Mouse (Mus musculus): ENCODE measurements around the gene Zfp292.

Zfp292 gene

DNA sequence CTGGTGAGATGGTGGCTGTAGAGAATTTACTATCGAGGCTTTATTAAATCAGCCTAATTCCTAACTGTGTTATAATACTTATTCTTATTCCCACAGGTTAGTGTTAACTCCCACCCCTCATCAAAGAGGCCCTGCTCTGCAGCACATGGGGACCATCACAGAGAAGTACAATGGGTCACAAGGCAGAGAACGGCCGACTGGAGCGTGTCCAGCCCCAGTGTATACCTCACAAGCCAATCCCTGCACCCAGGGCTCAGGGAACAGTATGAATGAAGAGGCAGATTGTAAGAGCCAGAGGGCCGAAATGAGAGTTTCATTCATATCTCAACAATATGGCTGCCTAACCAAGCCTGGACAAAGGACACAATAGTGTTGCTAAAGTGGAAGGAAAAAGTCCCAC is 86.5 kb downstream of the Zfp292 start:
- DNase-seq (ENCODE audit: low spot score in 2 of 2), result no peak

DNA sequence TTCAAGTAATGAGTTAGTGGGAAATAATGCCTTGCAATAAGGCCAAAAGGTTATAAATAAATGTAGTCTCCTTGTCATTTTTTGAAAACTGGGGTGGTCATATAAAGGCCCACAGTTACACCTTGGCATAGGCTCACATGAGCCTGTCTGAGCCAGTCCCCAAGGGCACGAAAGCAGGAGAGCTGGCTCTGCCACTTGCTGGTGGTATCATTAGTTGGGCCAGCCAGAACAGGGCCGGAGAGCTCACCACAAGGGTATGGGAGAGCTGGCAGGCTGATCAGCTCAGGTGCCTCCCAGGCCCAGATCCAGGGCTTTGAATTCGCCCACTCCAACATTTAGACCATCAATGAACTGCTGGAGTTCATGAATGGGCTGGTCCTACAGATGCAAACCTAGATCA is 96.3 kb downstream of the Zfp292 start:
- no peak for DNase-seq (ENCODE audit: low spot score in 2 of 2)

DNA sequence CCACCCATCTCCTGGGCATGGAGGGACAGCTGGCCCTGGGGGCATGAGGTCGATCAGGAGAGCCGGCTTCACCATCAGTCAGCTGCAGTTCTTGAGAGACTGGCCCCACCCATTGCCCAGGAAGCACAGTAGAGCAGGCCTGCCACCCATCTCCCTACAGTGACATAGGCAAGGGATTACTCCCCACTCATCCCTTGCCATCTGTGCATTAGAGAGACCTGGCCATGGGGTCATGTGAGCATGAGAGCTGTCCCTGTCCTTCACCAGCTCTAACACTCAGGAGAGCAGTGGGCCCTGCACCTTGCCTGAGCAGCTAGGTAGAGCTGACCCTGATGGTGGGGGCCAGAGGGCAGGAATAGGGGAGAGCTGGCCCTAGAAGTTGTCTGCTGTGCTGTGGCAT is 97.1 kb downstream of the Zfp292 start:
- DNase-seq (ENCODE audit: low spot score in 2 of 2), result no peak

DNA sequence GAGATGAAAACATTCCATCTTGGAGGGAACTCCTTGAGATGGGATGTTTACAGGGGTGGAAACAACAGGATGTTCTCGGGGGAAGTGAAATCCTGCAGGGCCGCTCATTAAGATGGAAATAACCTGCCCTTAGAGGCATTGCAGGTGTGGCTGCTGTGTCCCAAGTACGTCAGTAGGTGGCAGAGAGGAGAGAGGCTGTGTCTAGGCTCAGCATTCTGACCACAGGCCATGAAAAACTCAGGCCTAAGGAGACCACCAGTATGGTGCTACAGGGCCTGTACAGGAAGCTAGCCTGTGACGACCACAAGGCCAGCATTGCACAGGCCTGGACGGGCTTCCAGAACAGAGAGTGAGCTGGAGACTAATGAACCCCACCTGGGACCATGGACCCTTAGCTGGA is 97.9 kb downstream of the Zfp292 start:
- DNase-seq (ENCODE audit: low spot score in 2 of 2), result no peak

DNA sequence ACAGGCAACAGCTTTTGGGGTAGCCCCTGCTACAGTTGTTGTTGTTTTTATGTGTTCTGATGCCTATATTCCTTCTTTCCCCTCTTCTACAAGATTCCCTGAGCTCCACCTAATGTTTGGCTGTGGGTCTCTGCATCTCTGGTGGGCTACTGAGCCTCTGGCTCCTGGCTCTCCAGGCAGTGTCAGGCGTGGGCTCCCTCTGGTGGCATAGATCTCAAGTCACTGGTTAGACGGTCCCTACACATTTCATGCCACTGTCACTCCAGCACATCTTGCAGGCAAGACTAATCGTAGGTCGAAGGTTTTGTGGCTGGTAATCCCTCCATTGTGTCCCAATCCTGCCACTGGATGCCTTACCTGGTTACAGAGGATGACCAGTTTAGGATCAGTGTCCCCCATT is 100.0 kb downstream of the Zfp292 start:
- DNase-seq (ENCODE audit: low spot score in 2 of 2), result no peak

DNA sequence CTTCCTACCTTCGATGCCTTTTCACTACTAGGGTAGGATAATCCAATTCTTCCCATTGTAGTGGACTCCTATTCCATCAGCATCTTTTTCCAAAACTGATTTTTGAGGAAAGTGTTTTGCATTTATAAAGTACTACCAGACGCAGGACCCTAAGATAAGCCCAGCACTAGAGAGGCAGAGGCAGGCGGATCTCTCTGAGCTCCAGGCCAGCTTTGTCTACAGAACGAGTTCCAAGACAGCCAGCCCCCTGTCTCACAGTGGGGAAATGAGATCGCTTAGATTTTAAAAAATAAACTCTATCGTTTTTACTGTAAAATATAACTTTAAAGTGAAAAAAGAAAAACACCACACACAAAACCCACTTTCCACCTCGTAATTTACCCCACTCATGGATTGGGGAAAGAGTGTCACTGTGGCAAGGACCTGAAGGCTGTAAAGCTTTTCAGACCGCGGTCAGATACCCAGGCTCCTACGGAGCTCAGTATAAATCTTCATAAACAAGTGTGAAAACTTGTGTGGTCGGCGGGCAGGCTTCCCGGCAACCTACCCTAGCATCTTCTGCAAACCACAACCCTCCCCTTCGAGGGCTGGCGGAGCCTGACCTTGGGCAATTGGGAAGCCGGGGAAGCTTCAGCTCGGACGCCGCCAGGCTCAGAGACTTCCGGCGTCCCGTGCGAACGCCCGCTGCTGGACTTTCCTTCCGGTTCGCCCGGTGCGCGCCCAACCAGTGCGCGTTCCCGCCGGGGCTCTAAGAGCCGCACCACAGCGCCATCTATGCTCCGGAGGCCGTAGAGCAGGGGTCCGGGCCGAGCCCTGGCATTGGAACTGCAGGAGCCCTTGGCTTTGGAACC is 104.9 kb downstream of the Zfp292 start, which contains the start of gene Smim8:
Gene Smim8, minus strand, starts transcription at position 747 of the 851 bp plus-strand sequence.
- DNase-seq (ENCODE audit: low spot score in 2 of 2), result peak; percentile 82 to 83

DNA sequence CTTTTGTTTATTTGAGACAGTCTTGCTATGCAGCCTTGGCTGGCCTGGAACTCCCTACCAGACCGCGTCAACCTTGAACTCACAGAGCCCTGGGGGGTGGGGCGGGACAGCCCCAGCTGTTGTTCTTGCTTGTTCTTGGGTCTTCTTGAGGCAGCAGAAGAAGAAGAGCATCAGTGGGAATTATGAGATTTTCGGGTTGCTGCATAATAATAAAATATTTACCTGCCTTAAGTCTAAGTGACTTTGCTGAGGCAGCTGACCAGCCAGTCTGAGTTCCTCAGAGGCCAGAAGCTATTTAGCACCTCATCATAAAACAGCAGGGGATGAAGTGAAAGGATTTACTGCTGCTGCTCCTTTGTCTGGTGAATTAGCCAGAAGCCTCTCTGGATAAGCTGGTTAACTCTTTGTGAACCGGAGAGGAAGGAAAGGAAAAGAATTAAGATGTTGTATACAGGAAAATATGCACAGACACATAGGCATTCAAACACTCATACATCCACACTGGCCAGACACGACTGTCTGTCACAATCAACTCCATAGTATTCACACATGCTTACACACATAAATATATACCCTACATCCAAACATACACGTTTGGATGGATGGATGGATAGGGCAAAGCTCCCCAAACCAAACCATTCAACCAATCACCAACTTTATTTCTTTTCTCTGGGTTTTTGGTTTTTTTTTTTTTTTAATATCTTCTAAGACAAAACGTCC is 110.9 kb downstream of the Zfp292 start:
- DNase-seq (ENCODE audit: low spot score in 2 of 2), result no peak

DNA sequence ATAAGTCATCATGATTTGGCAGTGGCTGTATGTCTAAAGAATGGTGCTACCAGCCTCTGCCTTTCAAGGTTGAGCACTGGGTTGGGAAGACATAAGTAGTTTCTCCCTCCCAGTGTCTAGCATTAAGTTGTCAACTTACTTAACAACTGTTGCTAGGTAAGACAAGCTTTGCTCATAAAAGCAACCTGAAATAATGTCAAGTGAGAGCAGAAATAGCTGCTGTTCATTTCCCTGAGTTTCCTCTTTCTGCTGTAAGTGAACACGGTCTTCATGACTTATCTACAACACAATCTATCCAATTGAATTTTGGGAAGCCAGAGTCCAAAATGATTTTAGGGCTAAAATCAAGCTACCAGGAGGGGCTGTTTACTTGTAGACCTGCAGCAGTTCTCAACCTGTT is 126.6 kb downstream of the Zfp292 start, which contains the start of gene Gm136:
Gene Gm136, minus strand, starts transcription at position 101 of the 400 bp plus-strand sequence.
- DNase-seq (ENCODE audit: low spot score in 2 of 2), result no peak
